Mouse (Mus musculus) myocyte (in vitro differentiated cells): Measurements from ENCODE around the gene Lrp1. TPM values are rescaled to one million over a fixed set of nuclear protein-coding genes. Genes with fewer than 3 reads are reported as not detected.
A peak's percentile ranks its signal among the peaks of the same experiment; 100 is the strongest.

ENCODE experiments used
- H3K27me3 ChIP-seq: one replicate; pipeline ENCODE4 v1.6.1; 2011; ENCODE audit not compliant: control insufficient read depth, insufficient read depth, insufficient read length
- H3K36me3 ChIP-seq: one replicate; pipeline ENCODE4 v1.6.1; 2011; ENCODE audit not compliant: control insufficient read depth, insufficient read depth
- H3K4me2 ChIP-seq: one replicate; pipeline ENCODE4 v1.6.1; 2011; ENCODE audit warnings: low read depth, control low read depth
- H3K4me3 ChIP-seq: one replicate; pipeline ENCODE4 v1.5.1; 2011; ENCODE audit warnings: mild to moderate bottlenecking, control low read depth, moderate library complexity
- H3K79me2 ChIP-seq: one replicate; pipeline ENCODE4 v1.6.1; 2011; ENCODE audit not compliant: control insufficient read depth, insufficient read depth
- H3ac ChIP-seq: one replicate; pipeline ENCODE4 v1.6.1; 2011; ENCODE audit not compliant: control insufficient read depth, insufficient read length
- CEBPB ChIP-seq: IDR thresholded peaks from 2 replicates; pipeline ENCODE4 v1.6.1; 2011; ENCODE audit warnings: mild to moderate bottlenecking, moderate library complexity; ENCODE audit not compliant: poor library complexity, insufficient read depth, severe bottlenecking
- E2F4 ChIP-seq: IDR thresholded peaks from one replicate; pipeline ENCODE4 v1.6.1; 2011; ENCODE audit warnings: mild to moderate bottlenecking, control low read depth, moderate library complexity; ENCODE audit not compliant: insufficient read depth
- MAX ChIP-seq: IDR thresholded peaks from one replicate; pipeline ENCODE4 v1.6.1; 2011; ENCODE audit warnings: low read depth, mild to moderate bottlenecking, control low read depth
- MYOD1 ChIP-seq, 3 experiments: IDR thresholded peaks; one replicate each; pipeline ENCODE4 v1.6.1; 2011; ENCODE audit warnings: control low read depth in 2 of 3, low read depth in 2 of 3, mild to moderate bottlenecking in 2 of 3, moderate library complexity in 1 of 3; ENCODE audit not compliant: insufficient read length in 2 of 3, control insufficient read depth in 1 of 3
- MYOG ChIP-seq, 3 experiments: IDR thresholded peaks; one replicate each; pipeline ENCODE4 v1.6.1; 2011; ENCODE audit warnings: control low read depth in 2 of 3, low read depth in 2 of 3, mild to moderate bottlenecking in 2 of 3; ENCODE audit not compliant: insufficient read length in 2 of 3, control insufficient read depth in 1 of 3, insufficient read depth in 1 of 3
- POLR2A ChIP-seq: IDR thresholded peaks from one replicate; pipeline ENCODE4 v1.6.1; 2011; ENCODE audit warnings: low read depth, mild to moderate bottlenecking, control low read depth, moderate library complexity; ENCODE audit not compliant: insufficient read length
- POLR2AphosphoS2 ChIP-seq: IDR thresholded peaks from one replicate; pipeline ENCODE4 v1.6.1; 2011; ENCODE audit warnings: low read depth, control low read depth; ENCODE audit not compliant: insufficient read length
- REST ChIP-seq: IDR thresholded peaks from one replicate; pipeline ENCODE4 v1.6.1; 2011; ENCODE audit warnings: mild to moderate bottlenecking, control low read depth, moderate library complexity; ENCODE audit not compliant: insufficient read depth, insufficient read length
- SRF ChIP-seq: IDR thresholded peaks from one replicate; pipeline ENCODE4 v1.6.1; 2011; ENCODE audit warnings: low read depth; ENCODE audit not compliant: control insufficient read depth, insufficient read length
- TCF12 ChIP-seq: IDR thresholded peaks from one replicate; pipeline ENCODE4 v1.6.1; 2011; ENCODE audit warnings: mild to moderate bottlenecking, control low read depth; ENCODE audit not compliant: poor library complexity, insufficient read depth, severe bottlenecking
- TCF3 ChIP-seq: IDR thresholded peaks from one replicate; pipeline ENCODE4 v1.6.1; 2011; ENCODE audit warnings: low read depth, control low read depth; ENCODE audit not compliant: insufficient read length
- USF1 ChIP-seq: IDR thresholded peaks from one replicate; pipeline ENCODE4 v1.6.1; 2011; ENCODE audit warnings: low read depth, mild to moderate bottlenecking, control low read depth, moderate library complexity
- polyA plus RNA-seq: library from polyadenylated mRNA; unstranded; fragments of >200 nt; fragmentation: generic; extraction: Trizol; gene quantifications from one replicate; pipeline ENCODE4 v1.2.1, GENCODE M21; 2012; ENCODE audit warnings: missing spikeins

Gene Lrp1
- polyA plus RNA-seq, 1 experiment: 244 TPM

DNA sequence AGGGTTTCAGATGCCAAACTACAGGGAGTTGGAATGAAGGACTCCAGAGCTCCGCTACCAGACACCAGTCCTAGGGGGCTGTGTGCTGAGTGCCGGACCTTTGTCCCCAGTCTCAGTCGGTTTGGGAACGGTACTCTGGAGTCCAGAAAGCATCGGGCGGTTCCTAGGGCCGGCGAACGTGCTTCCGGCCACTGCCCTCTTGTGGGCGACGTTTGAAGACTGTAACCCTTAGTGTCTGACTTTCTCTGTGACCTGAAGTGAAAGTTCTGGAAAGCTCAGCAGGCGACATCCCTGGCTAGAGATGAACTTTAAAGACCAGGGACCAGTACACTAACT lies 1.1 kb upstream of the Lrp1 start:
- Histone ChIP-seq H3K79me2 (peaks cover 38% of the 10 kb centered on the region), H3K4me3 (peak overlapping the region; percentile 85), H3K27me3 (no peaks in the 10 kb centered on the region), H3ac (peak overlapping the region; percentile 3), H3K4me2 (peak overlapping the region; percentile 83), H3K36me3 (no peaks in the 10 kb centered on the region)
- no peak for TF ChIP-seq MYOD1 (IDR thresholded peaks at IDR 0.05; ENCODE audit: control insufficient read depth in 1 of 3, insufficient read length in 2 of 3, low read depth in 2 of 3)
- no peak for TF ChIP-seq REST
- TF ChIP-seq TCF3: no peak
- no peak for TF ChIP-seq CEBPB
- no peak for TF ChIP-seq MAX
- TF ChIP-seq POLR2A: no peak
- TF ChIP-seq POLR2AphosphoS2: no peak
- TF ChIP-seq E2F4: no peak
- TF ChIP-seq MYOG (IDR thresholded peaks at IDR 0.05; ENCODE audit: control insufficient read depth in 1 of 3, insufficient read depth in 1 of 3, insufficient read length in 2 of 3, low read depth in 2 of 3): no peak
- TF ChIP-seq TCF12: no peak
- TF ChIP-seq SRF: no peak
- TF ChIP-seq USF1: no peak

DNA sequence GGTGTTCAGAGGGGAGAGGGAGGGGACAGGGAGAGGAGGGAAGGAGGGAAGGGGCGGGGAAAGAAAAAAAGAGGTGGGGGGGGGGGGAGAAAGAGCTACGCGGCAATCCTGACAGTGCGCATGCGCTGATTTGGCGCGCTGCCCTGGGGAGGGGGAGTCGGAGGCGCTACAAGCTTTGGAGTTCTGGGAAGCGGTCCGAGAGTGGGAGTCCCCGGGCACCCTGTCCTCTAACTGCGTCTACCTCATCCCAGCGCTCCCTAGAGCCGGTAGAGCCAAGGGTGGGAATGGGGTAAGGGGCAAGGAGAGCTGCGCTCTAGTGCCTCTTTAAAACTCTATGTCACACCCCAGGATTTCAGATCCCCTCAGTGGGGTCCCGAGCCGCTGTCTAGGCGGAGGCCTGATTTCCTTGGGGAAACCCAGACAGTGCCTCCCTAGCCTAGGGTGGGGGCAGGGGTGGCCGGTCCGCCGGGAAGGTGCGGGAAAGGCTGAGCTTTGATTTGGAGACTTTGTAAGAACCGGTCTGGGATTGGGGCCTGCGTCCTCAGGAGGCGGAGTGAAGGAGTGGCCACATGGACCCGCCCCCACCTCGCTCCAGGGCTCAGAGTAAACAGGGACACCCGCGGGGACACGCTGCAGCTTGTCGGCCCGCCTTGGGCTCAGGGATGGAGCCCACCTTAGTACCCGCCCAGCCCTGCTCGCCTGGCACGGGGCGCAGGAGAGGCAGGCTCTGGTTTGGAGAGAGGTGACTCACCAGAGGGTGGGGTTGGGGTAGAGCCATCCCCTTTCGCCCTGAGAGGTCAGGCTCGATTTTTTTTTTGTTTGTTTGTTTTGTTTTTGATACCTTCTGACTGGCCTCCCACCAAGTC lies 476 bp upstream of the Lrp1 start:
- Histone ChIP-seq H3K79me2 (peaks cover 42% of the 10 kb centered on the region), H3K36me3 (no peaks in the 10 kb centered on the region), H3ac (peak overlapping the region; percentile 3), H3K4me3 (peak overlapping the region; percentile 85), H3K4me2 (peak overlapping the region; percentile 83), H3K27me3 (no peaks in the 10 kb centered on the region)
- TF ChIP-seq MYOD1 (IDR thresholded peaks at IDR 0.05; ENCODE audit: control insufficient read depth in 1 of 3, insufficient read length in 2 of 3, low read depth in 2 of 3): no peak
- TF ChIP-seq USF1: peak; percentile 18
- peak; percentile 83 for TF ChIP-seq POLR2AphosphoS2
- no peak for TF ChIP-seq TCF12
- no peak for TF ChIP-seq TCF3
- peak; percentile 82 for TF ChIP-seq POLR2A
- TF ChIP-seq MAX: peak; percentile 32
- TF ChIP-seq E2F4: no peak
- TF ChIP-seq SRF: no peak
- no peak for TF ChIP-seq MYOG (IDR thresholded peaks at IDR 0.05; ENCODE audit: control insufficient read depth in 1 of 3, insufficient read depth in 1 of 3, insufficient read length in 2 of 3, low read depth in 2 of 3)
- no peak for TF ChIP-seq CEBPB
- no peak for TF ChIP-seq REST

DNA sequence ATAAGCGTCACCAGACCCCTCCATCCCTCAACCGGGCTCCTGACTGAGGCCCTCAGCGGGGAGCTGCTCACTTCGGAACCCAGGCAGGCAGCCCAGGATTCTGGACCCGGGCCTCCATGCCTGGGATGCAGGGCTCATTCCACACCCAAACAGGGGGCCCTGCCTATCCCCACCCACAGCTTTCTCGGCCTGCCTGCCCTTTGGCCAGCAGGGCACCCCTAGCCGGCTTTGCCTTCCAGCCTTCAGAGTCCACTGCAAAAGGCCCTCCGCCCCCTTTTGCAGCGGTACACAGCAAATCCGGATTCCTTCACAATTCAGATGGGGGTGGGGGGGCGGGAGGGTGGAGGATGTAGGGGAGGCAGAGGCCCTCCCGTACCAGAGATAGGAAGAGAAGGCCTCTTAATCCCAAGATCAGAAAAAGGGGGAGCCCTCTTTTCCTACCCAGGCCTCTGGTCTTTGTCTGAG lies 975 bp downstream of the Lrp1 start:
- Histone ChIP-seq H3K36me3 (no peaks in the 10 kb centered on the region), H3ac (peak overlapping the region; percentile 3), H3K4me3 (peak overlapping the region; percentile 85), H3K27me3 (no peaks in the 10 kb centered on the region), H3K79me2 (peaks cover 49% of the 10 kb centered on the region), H3K4me2 (peak overlapping the region; percentile 94)
- peak; percentile 25 for TF ChIP-seq POLR2A
- TF ChIP-seq POLR2AphosphoS2: no peak

DNA sequence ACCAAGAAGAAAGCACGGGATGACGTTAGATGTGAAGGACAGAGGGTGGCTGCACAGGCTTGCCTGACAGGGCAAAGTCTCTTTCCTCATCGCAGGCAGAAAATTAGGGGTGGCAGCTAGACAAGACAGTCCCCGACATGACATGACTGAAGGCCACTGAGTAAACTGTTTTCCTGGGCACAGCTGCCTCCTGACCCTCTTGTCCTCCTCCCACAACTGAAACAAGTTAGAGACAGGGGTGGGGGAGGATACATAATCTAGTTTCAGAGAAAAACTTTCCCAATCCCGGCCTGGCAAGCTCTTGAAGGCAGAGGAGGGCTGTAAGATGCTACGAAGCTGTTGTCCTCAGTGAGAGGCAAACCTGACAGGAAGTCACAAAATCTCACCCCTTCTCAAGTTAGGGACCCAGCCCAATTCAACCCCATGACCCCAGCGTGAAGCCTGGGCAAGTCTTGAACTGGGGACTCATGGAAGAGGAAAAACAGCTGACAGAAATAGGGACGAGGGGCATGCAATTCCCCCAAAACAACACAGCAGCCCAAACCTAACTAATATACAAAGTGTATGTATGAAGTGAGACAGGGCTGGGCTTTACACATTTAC lies 1.7 kb downstream of the Lrp1 start:
- TF ChIP-seq MAX (no peak), E2F4 (no peak), TCF12 (no peak), TCF3 (no peak), MYOD1 (IDR thresholded peaks at IDR 0.05; ENCODE audit: control insufficient read depth in 1 of 3, insufficient read length in 2 of 3, low read depth in 2 of 3) (no peak), REST (no peak), POLR2AphosphoS2 (no peak), MYOG (IDR thresholded peaks at IDR 0.05; ENCODE audit: control insufficient read depth in 1 of 3, insufficient read depth in 1 of 3, insufficient read length in 2 of 3, low read depth in 2 of 3) (no peak), USF1 (no peak), POLR2A (no peak)
- Histone ChIP-seq H3ac (peak overlapping the region; percentile 3), H3K4me2 (peak overlapping the region; percentile 94), H3K27me3 (no peaks in the 10 kb centered on the region), H3K4me3 (peak overlapping the region; percentile 85), H3K36me3 (no peaks in the 10 kb centered on the region), H3K79me2 (peaks cover 57% of the 10 kb centered on the region)

DNA sequence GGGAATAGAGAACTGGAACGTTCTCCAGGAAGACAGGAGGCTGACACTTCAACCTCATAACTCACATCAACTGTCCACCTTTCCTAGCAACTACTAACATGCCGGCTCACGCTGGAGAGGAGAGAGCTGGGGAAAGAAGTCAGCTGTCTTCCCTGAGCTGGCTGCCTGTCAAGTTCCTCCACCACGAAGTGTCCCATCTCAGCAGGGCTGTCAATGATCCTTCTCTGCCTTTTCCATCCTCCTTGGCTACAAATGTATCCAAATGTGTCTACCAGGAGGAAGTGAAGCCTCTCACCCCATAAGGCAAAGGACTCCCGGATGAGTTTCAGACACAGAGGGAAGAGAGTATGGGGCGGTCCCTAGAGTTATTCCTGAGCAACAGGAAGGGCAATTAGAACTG lies 2.8 kb downstream of the Lrp1 start:
- H3K27me3 ChIP-seq: no peaks in the 10 kb centered on the region
- H3K79me2 ChIP-seq: peaks cover 67% of the 10 kb centered on the region
- H3K4me3 ChIP-seq: peak overlapping the region; percentile 85
- peak overlapping the region; percentile 94 for H3K4me2 ChIP-seq
- no peak for TF ChIP-seq TCF12
- no peak for TF ChIP-seq POLR2A
- peak in 1 of 3 experiments; percentile 79 for TF ChIP-seq MYOG (IDR thresholded peaks at IDR 0.05; ENCODE audit: control insufficient read depth in 1 of 3, insufficient read depth in 1 of 3, insufficient read length in 2 of 3, low read depth in 2 of 3)
- peak; percentile 32 to 78 (median 67) for TF ChIP-seq MYOD1 (IDR thresholded peaks at IDR 0.05; ENCODE audit: control insufficient read depth in 1 of 3, insufficient read length in 2 of 3, low read depth in 2 of 3)
- no peak overlapping the region for H3ac ChIP-seq
- no peaks in the 10 kb centered on the region for H3K36me3 ChIP-seq
